Mouse (Mus musculus) intestine, embryonic 15.5 days (tissue): Measurements from ENCODE around the gene Mat2b. TPM values are rescaled to one million over a fixed set of nuclear protein-coding genes. Genes with fewer than 3 reads are reported as not detected.

ENCODE experiments used
- ATAC-seq: fragments of 200-750 bp; cut with Nextera tagmentation; 2 replicates; pipeline ENCODE4 v1.8.0; 2017; ENCODE audit warnings: moderate TSS enrichment, moderate library complexity
- H3K27ac ChIP-seq: fragments of 300-500 bp; sonication (generic); 2 replicates; pipeline ENCODE4 v1.5.1; 2015; ENCODE audit warnings: mild to moderate bottlenecking, inconsistent platforms
- H3K27me3 ChIP-seq: fragments of 300-500 bp; sonication (generic); replicated peaks from 2 replicates; pipeline ENCODE4 v1.6.1; 2015; ENCODE audit warnings: inconsistent platforms
- H3K36me3 ChIP-seq: fragments of 300-500 bp; sonication (generic); 2 replicates; pipeline ENCODE4 v1.6.1; 2015; ENCODE audit warnings: inconsistent platforms
- H3K4me1 ChIP-seq: fragments of 300-500 bp; sonication (generic); replicated peaks from 2 replicates; pipeline ENCODE4 v1.6.1; 2015; ENCODE audit warnings: inconsistent platforms
- H3K4me2 ChIP-seq: fragments of 300-500 bp; sonication (generic); replicated peaks from 2 replicates; pipeline ENCODE4 v1.6.1; 2015; ENCODE audit warnings: mild to moderate bottlenecking, inconsistent platforms
- H3K4me3 ChIP-seq: fragments of 300-500 bp; sonication (generic); replicated peaks from 2 replicates; pipeline ENCODE4 v1.5.1; 2015; ENCODE audit warnings: inconsistent platforms
- H3K9ac ChIP-seq: fragments of 300-500 bp; sonication (generic); 2 replicates; pipeline ENCODE4 v1.6.1; 2015; ENCODE audit warnings: inconsistent platforms
- H3K9me3 ChIP-seq: fragments of 300-500 bp; sonication (generic); 2 replicates; pipeline ENCODE4 v1.6.1; 2016; ENCODE audit warnings: inconsistent platforms
- WGBS: fragments of 180-500 bp; shearing (Covaris S2); methylation state at CpG from one replicate; pipeline ENCODE4 v1.1.7; 2015; 5-methylcytosine and 5-hydroxymethylcytosine counted together
- polyA plus RNA-seq: library from polyadenylated mRNA; unstranded; fragments of >200 nt; fragmentation: Nextera tagmentation; extraction: Ambion mirVana; gene quantifications from 2 replicates; pipeline ENCODE4 v1.2.1, GENCODE M21; 2015

Mat2b gene
- polyA plus RNA-seq, 1 experiment from 2014 or later, result 91.2 TPM

DNA sequence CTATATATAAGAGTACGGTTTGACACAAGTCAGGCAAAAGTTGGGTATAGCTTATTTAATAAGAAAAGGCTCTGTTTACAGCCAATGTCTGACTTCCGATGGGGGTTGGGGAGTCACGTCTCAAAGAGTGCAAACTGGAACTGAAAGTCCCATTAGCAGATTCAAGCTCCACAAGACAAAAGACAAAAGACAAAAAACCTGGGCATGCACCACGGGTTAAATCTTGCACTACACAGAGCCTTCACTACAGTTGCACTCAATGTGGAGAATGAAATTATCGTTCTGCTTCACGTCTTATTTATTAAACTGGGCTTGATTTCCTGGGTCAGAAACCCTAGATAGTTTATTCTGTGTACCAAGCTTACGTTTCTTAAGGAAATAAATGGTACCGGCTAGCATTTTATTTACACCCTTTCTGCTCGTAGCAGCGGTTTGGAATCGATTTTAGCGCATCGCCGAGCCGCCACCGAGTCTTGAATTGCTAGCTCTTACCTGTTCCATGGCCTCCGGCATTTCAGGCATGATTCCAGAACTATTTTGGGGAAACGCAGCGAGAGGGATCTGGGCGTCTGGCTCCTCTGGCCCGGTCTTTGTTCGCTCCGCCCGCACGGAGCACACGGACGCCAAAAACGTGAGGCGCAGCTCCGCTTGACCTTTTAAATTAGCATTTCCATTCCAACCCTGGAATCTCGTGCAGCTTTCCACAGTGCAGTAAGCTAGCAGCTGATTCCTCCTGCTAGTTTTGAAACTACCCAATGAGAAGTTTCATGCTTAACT, 504 bp downstream of the Mat2b start:
- peak; percentile 47 for ATAC-seq

DNA sequence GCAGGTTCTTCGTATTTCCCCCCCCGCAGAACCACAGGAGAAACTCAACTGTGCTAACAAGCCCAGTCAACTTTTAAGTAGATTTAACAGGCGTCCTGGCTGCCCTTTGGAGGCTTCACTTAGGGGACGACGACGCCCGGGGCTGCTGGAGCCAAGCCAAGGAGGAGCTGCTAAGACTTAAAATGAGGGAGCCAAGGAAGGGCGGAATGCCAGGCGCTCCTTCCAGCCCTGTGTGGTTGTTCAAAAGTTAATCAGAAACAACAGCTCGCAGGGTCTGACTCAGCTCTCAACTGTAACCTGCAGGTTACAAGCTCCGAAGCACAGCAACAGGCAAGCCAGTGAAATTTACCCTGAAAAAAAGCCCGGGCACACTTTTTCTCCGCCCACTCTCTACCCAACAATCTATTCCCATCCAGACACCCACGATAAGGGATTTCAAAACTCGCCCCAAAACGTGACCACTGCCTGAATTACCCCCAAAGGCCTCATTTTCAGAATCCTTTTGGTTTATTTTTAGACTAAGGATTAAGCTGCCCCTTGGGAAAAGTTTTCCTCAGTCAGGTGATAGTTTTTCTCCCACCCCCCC, 1.5 kb downstream of the Mat2b start:
- H3K9me3 ChIP-seq, result no peaks in the 10 kb centered on the region
- under 1% methylated on average over 16 of the region's 16 CpGs for WGBS
- no peaks in the 10 kb centered on the region for H3K36me3 ChIP-seq
- H3K27ac ChIP-seq, result peak overlapping the region; percentile 95
- no peaks in the 10 kb centered on the region for H3K27me3 ChIP-seq
- H3K9ac ChIP-seq, result peak overlapping the region; percentile 18
- ATAC-seq, result peak; percentile 31
- peaks cover 11% of the 10 kb centered on the region; the same call in 1 of the 2 replicates for H3K4me1 ChIP-seq
- peak overlapping the region; percentile 91 for H3K4me3 ChIP-seq
- peak overlapping the region; percentile 70 for H3K4me2 ChIP-seq

More for the DNA sequence above, 504 bp downstream of the Mat2b start:
- Histone ChIP-seq H3K36me3 (no peaks in the 10 kb centered on the region), H3K9me3 (no peaks in the 10 kb centered on the region), H3K27ac (peak overlapping the region; percentile 95), H3K4me2 (peak overlapping the region; percentile 70), H3K4me3 (peak overlapping the region; percentile 91), H3K9ac (peak overlapping the region; percentile 53), H3K4me1 (peaks cover 11% of the 10 kb centered on the region; the same call in 1 of the 2 replicates), H3K27me3 (no peaks in the 10 kb centered on the region)
- whole genome bisulfite sequencing, result under 1% methylated on average over 31 of the region's 31 CpGs

DNA sequence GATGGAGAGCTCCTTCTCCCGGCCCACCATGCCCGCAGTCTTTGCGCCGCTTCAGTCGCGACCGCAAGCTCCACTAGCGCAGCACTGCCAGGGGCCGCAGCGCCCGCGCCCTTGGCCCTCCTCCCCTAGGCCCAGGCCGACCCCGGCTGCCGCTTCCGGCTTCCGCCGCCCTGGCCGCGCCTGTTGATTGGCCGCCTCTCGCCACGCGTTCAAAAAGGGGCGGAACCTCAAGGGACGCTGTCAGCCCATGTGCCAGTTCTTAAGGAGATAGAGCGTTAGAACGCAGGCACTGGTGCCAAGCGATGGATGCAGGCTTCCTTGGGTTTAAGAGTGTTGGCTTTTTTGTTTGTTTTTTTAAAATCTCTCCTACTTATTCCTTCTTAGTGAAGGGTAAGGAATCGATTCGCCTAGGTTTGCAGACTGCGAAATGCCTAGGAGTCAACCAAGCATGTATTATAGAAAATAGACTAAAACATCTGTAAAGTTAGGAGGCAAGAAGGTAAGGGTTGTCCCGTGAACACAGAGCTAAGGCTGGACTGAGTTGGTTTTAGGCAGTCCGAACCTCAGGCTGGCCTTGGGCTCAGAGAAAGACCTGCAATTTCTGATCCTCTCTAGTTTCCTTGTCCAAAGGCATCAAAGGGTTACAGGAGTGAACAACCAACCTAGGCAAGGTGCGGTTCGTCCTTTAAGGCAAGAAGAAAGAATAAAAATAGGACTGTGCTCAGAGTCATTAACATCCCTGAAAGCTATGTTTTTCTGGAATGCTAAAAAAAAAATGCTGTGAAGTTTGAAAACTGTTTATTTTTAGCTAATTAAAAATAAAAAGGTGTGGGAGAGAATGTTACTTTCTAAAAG, 2.3 kb downstream of the Mat2b start:
- H3K4me1 ChIP-seq, result peaks cover 11% of the 10 kb centered on the region; the same call in 1 of the 2 replicates
- WGBS, result under 1% methylated on average over 36 of the region's 36 CpGs
- H3K9ac ChIP-seq, result peak overlapping the region; percentile 73
- no peaks in the 10 kb centered on the region for H3K9me3 ChIP-seq
- peak; percentile 98 for ATAC-seq
- H3K4me3 ChIP-seq, result peak overlapping the region; percentile 91
- H3K27me3 ChIP-seq, result no peaks in the 10 kb centered on the region
- H3K4me2 ChIP-seq, result peak overlapping the region; percentile 70
- peak overlapping the region; percentile 95 for H3K27ac ChIP-seq
- H3K36me3 ChIP-seq, result no peaks in the 10 kb centered on the region

DNA sequence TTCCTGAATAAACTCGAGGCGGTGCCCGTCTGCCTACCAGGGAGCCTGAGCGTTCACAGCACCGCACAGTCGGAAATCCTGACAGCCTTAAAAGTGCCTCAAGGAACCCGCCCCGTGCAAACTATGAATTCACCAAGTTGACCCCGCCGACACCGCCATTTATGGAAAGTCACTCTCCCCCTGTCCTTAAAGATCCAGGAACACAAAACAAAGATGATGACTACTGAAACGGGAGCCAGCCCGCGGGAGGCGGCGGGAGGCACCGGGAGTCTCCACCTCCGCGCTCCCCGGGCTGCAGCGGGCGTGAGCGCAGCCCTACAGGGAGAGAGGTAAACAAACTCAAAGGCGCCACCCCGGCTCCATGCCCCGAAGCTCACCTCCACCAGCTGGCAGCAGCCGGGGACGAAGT, 2.9 kb downstream of the Mat2b start:
- Histone ChIP-seq H3K36me3 (peaks cover 3% of the 10 kb centered on the region; the same call in 1 of the 2 replicates), H3K27me3 (no peaks in the 10 kb centered on the region), H3K4me2 (peak overlapping the region; percentile 70), H3K27ac (peak overlapping the region; percentile 84), H3K4me1 (peaks cover 11% of the 10 kb centered on the region; the same call in 1 of the 2 replicates), H3K4me3 (peak overlapping the region; percentile 91), H3K9me3 (no peaks in the 10 kb centered on the region), H3K9ac (peak overlapping the region; percentile 73)
- WGBS, result 0% methylated on average over 28 of the region's 28 CpGs
- peak; percentile 85 for ATAC-seq

DNA sequence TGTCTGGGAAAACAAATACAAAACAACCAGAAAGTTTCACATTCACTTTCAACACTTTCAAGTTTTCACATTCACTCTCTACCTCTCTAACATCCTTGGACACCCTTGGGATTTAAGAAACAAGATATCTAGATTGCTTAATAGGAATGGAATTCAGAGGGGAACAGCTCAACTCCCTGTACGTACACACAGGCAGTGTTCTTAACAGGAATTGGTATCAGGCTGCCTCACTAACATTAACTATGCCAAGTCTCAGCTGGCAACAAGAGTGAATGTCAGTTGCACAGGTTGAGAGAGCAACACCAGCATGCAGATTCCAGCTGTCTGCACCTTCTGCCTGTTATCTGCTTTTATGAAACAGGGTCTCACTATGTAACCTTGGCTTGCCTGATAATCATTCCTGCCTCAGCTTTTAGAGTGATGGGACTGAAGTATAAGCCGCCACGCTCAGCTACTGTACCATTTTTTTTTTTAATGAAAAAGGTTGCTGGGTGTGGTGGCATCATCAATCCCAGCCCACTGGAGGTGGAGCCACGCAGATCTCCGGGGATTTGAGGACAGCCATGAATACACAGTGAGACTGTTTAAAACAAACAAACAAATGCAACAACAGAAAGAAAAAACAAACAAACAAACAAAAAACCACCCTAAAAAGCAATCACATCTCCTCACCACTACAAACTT, 4.4 kb downstream of the Mat2b start:
- H3K4me2 ChIP-seq, result peak overlapping the region; percentile 70; the same call in 1 of the 2 replicates
- no peak for ATAC-seq
- H3K9ac ChIP-seq, result no peak overlapping the region

DNA sequence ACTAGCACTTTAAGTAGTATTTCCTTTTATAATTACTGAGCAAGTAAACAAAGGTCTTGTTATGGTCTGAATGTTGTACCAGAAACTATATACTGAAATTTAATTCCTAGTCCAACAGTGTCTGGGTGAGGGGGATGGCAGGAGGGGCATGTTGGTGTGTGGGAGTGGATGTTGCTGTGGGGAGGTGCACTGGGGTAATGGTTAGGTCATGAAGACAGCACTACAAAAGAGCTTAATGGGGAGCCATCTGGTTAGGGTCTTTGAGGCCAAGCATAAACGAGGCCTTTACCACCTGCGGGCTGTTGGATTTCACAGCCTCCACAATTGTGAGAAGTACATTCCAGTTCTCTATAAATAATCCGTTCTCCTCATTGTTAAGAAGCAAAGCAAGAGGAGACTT, 11.7 kb downstream of the Mat2b start:
- ATAC-seq, result no peak
- Histone ChIP-seq H3K4me2 (no peak overlapping the region), H3K4me1 (no peaks in the 10 kb centered on the region), H3K27ac (no peak overlapping the region), H3K36me3 (peaks cover 19% of the 10 kb centered on the region; the same call in 1 of the 2 replicates), H3K27me3 (no peaks in the 10 kb centered on the region), H3K4me3 (no peak overlapping the region), H3K9me3 (no peaks in the 10 kb centered on the region), H3K9ac (no peak overlapping the region)
- WGBS, result 67% methylated on average over 3 of the region's 3 CpGs

More for the DNA sequence above, 4.4 kb downstream of the Mat2b start:
- H3K27ac ChIP-seq, result no peak overlapping the region
- no peak overlapping the region for H3K4me3 ChIP-seq
- H3K27me3 ChIP-seq, result no peaks in the 10 kb centered on the region
- peaks cover 4% of the 10 kb centered on the region; the same call in 1 of the 2 replicates for H3K36me3 ChIP-seq
- no peaks in the 10 kb centered on the region for H3K9me3 ChIP-seq
- 60% methylated on average over 5 of the region's 5 CpGs for WGBS
- peaks cover 11% of the 10 kb centered on the region; the same call in 1 of the 2 replicates for H3K4me1 ChIP-seq

DNA sequence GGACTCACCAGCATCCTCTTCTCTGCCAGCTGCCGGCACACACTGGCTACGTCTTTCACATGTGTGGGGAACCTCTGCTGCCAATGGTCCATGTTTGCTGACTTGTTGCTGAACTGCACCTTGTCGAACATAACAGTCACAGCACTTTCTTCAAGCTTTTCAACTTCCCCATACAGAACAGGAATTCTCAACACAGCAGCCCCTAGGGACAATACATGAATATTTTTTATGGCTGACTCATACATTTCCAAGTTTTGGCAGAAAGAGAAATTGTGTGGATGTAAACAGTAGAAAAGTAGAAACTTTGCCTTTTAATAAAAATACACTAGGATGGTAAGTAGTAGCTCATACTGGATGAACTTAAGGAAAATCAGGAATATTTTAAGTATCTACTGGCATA, 12.5 kb downstream of the Mat2b start:
- no peaks in the 10 kb centered on the region for H3K9me3 ChIP-seq
- no peak overlapping the region for H3K4me2 ChIP-seq
- ATAC-seq, result no peak
- no peaks in the 10 kb centered on the region for H3K4me1 ChIP-seq
- H3K27ac ChIP-seq, result no peak overlapping the region
- no peaks in the 10 kb centered on the region for H3K27me3 ChIP-seq
- no peak overlapping the region for H3K9ac ChIP-seq
- H3K4me3 ChIP-seq, result no peak overlapping the region
- H3K36me3 ChIP-seq, result peaks cover 26% of the 10 kb centered on the region
- 85% methylated on average over 3 of the region's 3 CpGs for WGBS

DNA sequence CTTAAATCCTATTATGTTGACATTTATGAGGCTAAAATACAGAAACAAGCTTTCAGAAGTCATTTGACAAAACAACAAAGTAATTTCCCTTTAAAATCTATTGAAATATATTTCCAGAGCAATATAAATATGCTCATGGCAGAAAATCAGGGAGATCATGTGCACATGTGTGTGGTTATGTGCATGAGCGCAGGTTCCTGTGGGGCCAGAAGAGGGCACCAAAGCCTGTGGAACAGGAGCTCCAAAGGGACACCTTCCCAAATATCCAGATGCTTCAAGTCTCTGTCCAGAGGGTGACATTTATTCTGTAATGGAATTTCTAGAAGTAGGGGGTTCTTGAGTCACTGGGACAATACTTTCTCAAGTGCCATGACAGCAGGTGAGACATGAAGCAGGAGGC, 17.8 kb downstream of the Mat2b start:
- no peak for ATAC-seq
- Histone ChIP-seq H3K36me3 (peaks cover 16% of the 10 kb centered on the region), H3K9ac (no peak overlapping the region), H3K4me1 (no peaks in the 10 kb centered on the region), H3K4me3 (no peak overlapping the region), H3K9me3 (no peaks in the 10 kb centered on the region), H3K27me3 (no peaks in the 10 kb centered on the region), H3K4me2 (no peak overlapping the region), H3K27ac (no peak overlapping the region)
- WGBS, result 100% methylated on average over 1 of the region's 1 CpGs

DNA sequence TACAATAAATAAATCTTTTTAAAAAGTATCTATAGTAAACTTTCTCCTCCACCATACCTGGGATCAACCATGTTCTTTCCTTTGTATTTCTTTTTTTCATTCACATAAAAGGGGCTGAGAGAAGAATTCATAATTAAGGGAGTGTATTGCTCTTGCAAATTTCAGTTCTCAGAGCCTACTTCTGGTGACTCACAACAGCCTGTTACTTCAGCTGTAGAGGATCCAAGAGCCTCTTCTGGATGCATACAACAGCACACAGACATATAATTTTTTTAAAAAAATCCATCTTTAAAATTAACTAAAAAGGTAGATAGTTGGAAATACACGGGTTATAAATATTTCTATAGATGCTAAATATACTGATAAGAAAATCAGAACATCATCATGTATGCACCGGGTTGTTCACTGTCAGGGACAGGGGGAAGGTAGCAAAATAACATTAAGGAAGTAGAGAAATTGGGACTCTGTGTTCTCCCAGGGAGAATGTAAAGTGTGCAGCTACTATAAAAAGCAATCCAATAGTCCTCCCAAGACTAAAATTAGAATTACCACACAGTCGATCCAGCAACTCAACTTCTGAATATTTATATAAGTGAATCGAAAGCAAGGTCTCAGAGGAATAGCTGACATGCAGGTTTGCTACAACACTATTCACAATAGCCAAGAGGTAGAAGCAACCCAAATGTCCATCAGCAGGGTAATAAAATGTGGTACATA, 19.8 kb downstream of the Mat2b start:
- Histone ChIP-seq H3K4me3 (no peak overlapping the region), H3K4me2 (no peak overlapping the region), H3K4me1 (no peaks in the 10 kb centered on the region), H3K9me3 (no peaks in the 10 kb centered on the region), H3K27ac (no peak overlapping the region), H3K36me3 (peaks cover 13% of the 10 kb centered on the region), H3K27me3 (no peaks in the 10 kb centered on the region), H3K9ac (no peak overlapping the region)
- no peak for ATAC-seq
- 88% methylated on average over 4 of the region's 4 CpGs for WGBS

DNA sequence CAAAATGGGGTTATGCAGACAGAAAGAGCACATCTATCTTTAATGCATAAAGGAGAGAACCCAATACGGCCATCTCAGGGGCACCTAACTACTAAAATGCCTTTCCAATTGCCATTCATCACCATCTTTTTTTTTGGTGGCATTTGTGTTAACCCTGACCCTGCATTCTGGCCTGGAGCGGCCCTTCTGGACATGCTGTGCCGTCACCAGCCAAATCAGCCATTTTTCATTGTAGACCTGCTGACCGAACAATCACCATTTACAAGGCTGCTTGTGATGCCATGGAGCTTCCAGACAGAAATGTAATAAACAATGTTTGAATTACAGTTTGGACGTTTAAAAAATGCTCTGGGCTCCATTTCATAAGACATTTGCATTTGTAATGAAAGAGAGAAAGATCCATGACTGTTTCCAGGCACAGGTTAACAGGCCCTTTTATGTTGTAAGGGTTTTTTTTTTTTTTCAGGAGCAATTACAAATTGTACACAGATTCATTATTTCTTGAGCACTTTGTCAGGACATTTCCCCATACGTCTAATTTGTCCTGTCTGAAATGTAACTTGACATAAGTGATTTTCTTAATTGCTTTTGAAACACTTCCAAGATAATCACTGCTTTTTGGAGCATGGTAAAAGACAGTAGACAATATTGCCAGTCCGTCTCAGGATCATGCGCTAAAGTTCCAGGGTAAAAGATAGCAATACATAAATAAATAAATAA, 45.1 kb downstream of the Mat2b start:
- no peak overlapping the region for H3K9ac ChIP-seq
- no peaks in the 10 kb centered on the region for H3K4me1 ChIP-seq
- H3K4me3 ChIP-seq, result no peak overlapping the region
- no peaks in the 10 kb centered on the region for H3K27me3 ChIP-seq
- no peak for ATAC-seq
- H3K4me2 ChIP-seq, result no peak overlapping the region
- H3K27ac ChIP-seq, result no peak overlapping the region
- 76% methylated on average over 8 of the region's 8 CpGs for WGBS
- no peaks in the 10 kb centered on the region for H3K9me3 ChIP-seq
- H3K36me3 ChIP-seq, result no peaks in the 10 kb centered on the region

DNA sequence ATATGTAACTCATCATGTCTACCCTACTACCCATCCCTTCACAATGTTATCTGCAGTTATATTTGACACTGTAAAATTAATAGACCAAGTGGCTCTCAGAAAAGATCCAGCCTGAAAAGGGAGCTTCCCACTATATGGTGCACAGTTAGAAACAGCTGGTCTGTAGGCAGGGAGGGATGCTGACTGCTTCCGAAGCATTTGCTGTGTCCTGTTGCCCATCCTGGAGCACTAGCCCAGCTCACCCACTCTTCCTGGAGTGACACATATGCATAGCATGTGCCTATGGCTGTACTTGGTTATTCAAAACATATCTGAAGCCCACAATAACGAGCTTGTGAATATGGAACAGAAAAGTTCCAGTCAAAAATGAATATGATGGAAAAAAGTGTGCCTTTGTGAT, 47.8 kb downstream of the Mat2b start:
- no peak for ATAC-seq
- 69% methylated on average over 2 of the region's 2 CpGs for WGBS
- H3K4me1 ChIP-seq, result no peaks in the 10 kb centered on the region

More for the DNA sequence above, 47.8 kb downstream of the Mat2b start:
- H3K27ac ChIP-seq, result no peak overlapping the region
- no peaks in the 10 kb centered on the region for H3K36me3 ChIP-seq
- no peaks in the 10 kb centered on the region for H3K9me3 ChIP-seq
- no peak overlapping the region for H3K9ac ChIP-seq
- H3K27me3 ChIP-seq, result no peaks in the 10 kb centered on the region
- H3K4me3 ChIP-seq, result no peak overlapping the region
- H3K4me2 ChIP-seq, result no peak overlapping the region
